Comparison of ENCODE assay signal across 21 mouse cellular contexts in genomic region chr4:33577631-33578030, GRCm38 (mm10).
DNase-seq lines count a peak whose midpoint lies in the region; ATAC-seq lines count a peak whose summit lies in the region.
"Had no signal": no experiment of that assay in that cellular context is flagged by ENCODE, and none has a peak within 500 bp of the region (broad histone marks: within the 10 kb centered on the region; RNA-seq: fewer than 3 reads in every experiment).

No protein-coding gene starts in this region.

- H3K9ac ChIP-seq in heart, embryonic 11.5 days (ENCODE audit: low read depth, low read length), result no peak overlapping the region
- H3K9ac ChIP-seq in midbrain, embryonic 11.5 days (ENCODE audit: low read length), result no peak overlapping the region
- no peak overlapping the region for H3K9ac ChIP-seq in midbrain, embryonic 16.5 days (ENCODE audit: low read depth, low read length)

- no peaks in the 10 kb centered on the region; the same call in 1 of the 2 replicates for H3K36me3 ChIP-seq in heart, embryonic 11.5 days (ENCODE audit: control insufficient read depth, insufficient read depth, low read length)
- H3K36me3 ChIP-seq in midbrain, embryonic 11.5 days (ENCODE audit: control insufficient read depth, insufficient read depth, low read length), result no peaks in the 10 kb centered on the region
- H3K36me3 ChIP-seq in midbrain, embryonic 16.5 days (ENCODE audit: control insufficient read depth, insufficient read depth, low read length), result no peaks in the 10 kb centered on the region
- H3K36me3 ChIP-seq in embryonic facial prominence, embryonic 10.5 days (replicated peaks), result no peaks in the 10 kb centered on the region
- H3K36me3 ChIP-seq: G1E had no signal

- no peak overlapping the region for H3K27ac ChIP-seq in heart, embryonic 11.5 days (ENCODE audit: low read depth, low read length)
- no peak overlapping the region for H3K27ac ChIP-seq in midbrain, embryonic 11.5 days (ENCODE audit: low read depth, low read length)
- no peak overlapping the region for H3K27ac ChIP-seq in midbrain, embryonic 16.5 days (ENCODE audit: low read length)
- H3K27ac ChIP-seq in embryonic facial prominence, embryonic 10.5 days (replicated peaks), result no peak overlapping the region

- no peaks in the 10 kb centered on the region for H3K4me1 ChIP-seq in heart, embryonic 11.5 days (ENCODE audit: control insufficient read depth, insufficient read depth, low read length)
- no peaks in the 10 kb centered on the region for H3K4me1 ChIP-seq in midbrain, embryonic 11.5 days (ENCODE audit: control insufficient read depth, insufficient read depth, low read length)
- H3K4me1 ChIP-seq in midbrain, embryonic 16.5 days (ENCODE audit: control insufficient read depth, insufficient read depth, low read length), result no peaks in the 10 kb centered on the region
- no peaks in the 10 kb centered on the region for H3K4me1 ChIP-seq in embryonic facial prominence, embryonic 10.5 days

- WGBS in heart, embryonic 11.5 days (ENCODE audit: insufficient replicate concordance), result 93% methylated on average over 6 of the region's 6 CpGs
- 96% methylated on average over 6 of the region's 6 CpGs for WGBS in midbrain, embryonic 11.5 days
- 91% methylated on average over 6 of the region's 6 CpGs for WGBS in midbrain, embryonic 16.5 days
- WGBS in embryonic facial prominence, embryonic 10.5 days, result 89% methylated on average over 6 of the region's 6 CpGs

- no peak overlapping the region for H3K4me3 ChIP-seq in heart, embryonic 11.5 days (ENCODE audit: low read depth, low read length)
- H3K4me3 ChIP-seq in midbrain, embryonic 11.5 days (ENCODE audit: low read depth, low read length), result no peak overlapping the region
- no peak overlapping the region for H3K4me3 ChIP-seq in midbrain, embryonic 16.5 days (ENCODE audit: low read depth, low read length)
- no peak overlapping the region for H3K4me3 ChIP-seq in embryonic facial prominence, embryonic 10.5 days

- H3K4me2 ChIP-seq in heart, embryonic 11.5 days, result no peak overlapping the region
- no peak overlapping the region for H3K4me2 ChIP-seq in midbrain, embryonic 11.5 days
- no peak overlapping the region for H3K4me2 ChIP-seq in midbrain, embryonic 16.5 days (ENCODE audit: low read length)

- no peak for ATAC-seq in heart, embryonic 11.5 days (replicated peaks; ENCODE audit: insufficient number of reproducible peaks, low FRiP score, low TSS enrichment)
- ATAC-seq in midbrain, embryonic 11.5 days (ENCODE audit: low FRiP score), result no peak
- ATAC-seq in midbrain, embryonic 16.5 days, result no peak
- ATAC-seq: activated CD4-positive, CD25-positive, alpha-beta regulatory T cell, adult 4 months; CD4-positive, CD25-positive, alpha-beta regulatory T cell, adult 4 months; Patski had no signal

- peak; percentile 69 for DNase-seq in heart, adult 11 months
- peak; percentile 78 for DNase-seq in midbrain, embryonic 11.5 days (ENCODE audit: low spot score, missing footprints)
- DNase-seq in embryonic facial prominence, embryonic 10.5 days (ENCODE audit: low spot score), result peak; percentile 1
- DNase-seq in ovary, postnatal 14 days (ENCODE audit: low spot score), result no peak
- DNase-seq: adrenal gland, adult 2 months; adrenal gland, adult 8-10 months; adrenal gland, postnatal 10 days; adrenal gland, postnatal 14 days; adrenal gland, postnatal 25 days; adrenal gland, postnatal 36 days; B cell, adult 2 months; cerebellum, adult 11 months; cerebellum, adult 11-12 months; cerebellum, adult 18-20 months had no signal

- peaks cover 5% of the 10 kb centered on the region; the same call in 1 of the 2 replicates for H3K9me3 ChIP-seq in heart, embryonic 11.5 days (replicated peaks; ENCODE audit: control insufficient read depth, low read length)
- H3K9me3 ChIP-seq in midbrain, embryonic 11.5 days (ENCODE audit: control insufficient read depth, low read length), result no peaks in the 10 kb centered on the region; the same call in 1 of the 2 replicates
- H3K9me3 ChIP-seq in midbrain, embryonic 16.5 days (replicated peaks; ENCODE audit: control insufficient read depth, low read length, poor library complexity, severe bottlenecking), result peaks cover 5% of the 10 kb centered on the region
- H3K9me3 ChIP-seq in embryonic facial prominence, embryonic 10.5 days, result peaks cover 8% of the 10 kb centered on the region; the same call in 1 of the 2 replicates
- H3K9me3 ChIP-seq: G1E had no signal

- H3K27me3 ChIP-seq in heart, embryonic 11.5 days (ENCODE audit: control insufficient read depth, insufficient read depth, low read length), result 0 out of 2 replicates have a peak, but pooled peaks cover 4% of the 10 kb centered on the region
- no peaks in the 10 kb centered on the region for H3K27me3 ChIP-seq in midbrain, embryonic 11.5 days (ENCODE audit: control insufficient read depth, insufficient read depth, low read length)
- no peaks in the 10 kb centered on the region for H3K27me3 ChIP-seq in midbrain, embryonic 16.5 days (ENCODE audit: control insufficient read depth, insufficient read depth, low read depth, low read length)
- no peaks in the 10 kb centered on the region for H3K27me3 ChIP-seq in embryonic facial prominence, embryonic 10.5 days (replicated peaks; ENCODE audit: low read depth, poor library complexity, severe bottlenecking)
- H3K27me3 ChIP-seq: CH12.LX, Patski had no signal
